Mouse (Mus musculus) bone marrow macrophage, adult 2 months (primary cell): Measurements from ENCODE around the gene Trp53bp1.

Experiments used
- CTCF ChIP-seq: IDR thresholded peaks from 2 replicates; pipeline ENCODE4 v1.5.1; 2012; ENCODE audit warnings: low read depth, mild to moderate bottlenecking, low read length, moderate library complexity
- POLR2A ChIP-seq: IDR thresholded peaks from 2 replicates; pipeline ENCODE4 v1.6.1; 2012; ENCODE audit warnings: mild to moderate bottlenecking, low read depth, low read length, borderline replicate concordance

- TF ChIP-seq CTCF (no peak), POLR2A (no peak)
Observed at GRCm38 (mm10) chr2:121235460-121236072, 35.6 kb downstream of the Trp53bp1 start.
